Mouse (Mus musculus) stomach, postnatal 0 days (tissue): Measurements from ENCODE around the gene Vps16.

ENCODE experiments used
- CTCF ChIP-seq: IDR thresholded peaks from 2 replicates; pipeline ENCODE4 v1.5.1; 2016; ENCODE audit warnings: antibody characterized with exemption, low read depth, mild to moderate bottlenecking, moderate library complexity
- EP300 ChIP-seq: optimal IDR thresholded peaks from 2 replicates; pipeline ENCODE3; 2016; ENCODE audit warnings: antibody characterized with exemption

DNA sequence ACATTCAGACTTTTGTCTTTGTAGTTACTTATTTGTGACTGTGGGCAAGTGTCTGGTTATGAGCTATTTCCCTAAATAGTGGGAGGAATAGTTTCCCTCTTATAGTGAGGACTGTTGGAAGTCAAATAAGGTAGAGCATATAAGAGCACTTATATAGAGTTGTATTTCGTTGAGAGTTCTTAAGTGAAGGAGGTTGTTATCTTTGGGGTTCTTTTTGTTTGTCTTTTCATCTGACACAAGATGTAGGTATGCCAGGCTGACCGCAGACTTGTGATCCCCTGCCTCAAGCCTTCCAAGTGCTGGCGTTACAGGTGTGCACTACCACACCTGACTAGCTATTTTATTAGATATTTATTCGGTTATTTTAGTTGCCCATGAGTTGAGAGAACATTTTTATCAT, 58.0 kb downstream of the Vps16 start:
- no peak for TF ChIP-seq CTCF
- no peak for TF ChIP-seq EP300
